Mouse (Mus musculus) thymus, postnatal 14 days (tissue): Measurements from ENCODE around the gene Rhbdd3.
A peak's percentile ranks its signal among the peaks of the same experiment; 100 is the strongest.

Source experiments
- DNase-seq: peaks from one replicate; pipeline ENCODE4 v3.0.0; 2021

Gene Rhbdd3

DNA sequence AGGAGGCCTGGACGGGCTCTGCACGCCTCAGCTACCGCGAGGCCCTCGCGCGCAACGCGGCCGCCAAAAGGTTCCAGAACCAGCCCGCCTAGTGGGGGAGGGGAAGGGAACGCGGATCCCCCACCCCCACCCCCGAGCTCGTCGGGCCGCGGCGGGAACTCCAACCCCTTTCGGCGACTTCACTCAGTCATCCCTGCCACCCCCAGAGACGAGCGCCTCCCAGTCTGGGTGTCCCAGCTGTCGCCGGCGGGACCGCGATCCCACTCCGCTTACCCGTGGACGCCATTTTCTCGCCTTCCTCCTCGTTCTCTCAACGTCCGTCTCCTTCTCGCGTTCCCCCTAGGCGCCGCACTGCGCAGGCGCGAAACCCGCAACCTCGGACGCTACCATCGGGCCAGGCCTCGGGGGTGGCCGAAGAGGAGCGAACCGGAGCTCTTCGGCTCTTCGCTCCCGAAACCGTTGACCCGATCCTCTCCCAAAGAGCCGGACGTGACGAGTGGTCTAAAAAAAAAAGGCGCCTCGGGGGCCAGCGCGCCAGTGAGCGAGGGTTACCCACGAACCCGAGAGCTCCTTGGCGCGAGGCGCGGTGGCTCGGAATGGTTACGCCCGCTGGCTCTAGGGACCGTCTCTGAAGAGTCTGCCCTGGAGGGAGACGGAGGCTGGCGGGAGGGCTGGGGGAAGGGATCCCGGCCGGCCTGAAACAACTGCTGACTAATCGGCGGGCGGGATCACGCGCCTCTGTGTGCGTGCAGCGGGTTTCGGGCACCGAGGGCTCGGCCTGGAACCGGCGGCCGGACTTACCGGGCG is at the start of gene Rhbdd3, which contains the start of gene Ewsr1:
TSS of gene Rhbdd3 (plus strand) at position 191 of the 807 bp plus-strand sequence.
TSS of gene Ewsr1 (minus strand) at position 531 of the 807 bp plus-strand sequence.
- peak; percentile 98 for DNase-seq

DNA sequence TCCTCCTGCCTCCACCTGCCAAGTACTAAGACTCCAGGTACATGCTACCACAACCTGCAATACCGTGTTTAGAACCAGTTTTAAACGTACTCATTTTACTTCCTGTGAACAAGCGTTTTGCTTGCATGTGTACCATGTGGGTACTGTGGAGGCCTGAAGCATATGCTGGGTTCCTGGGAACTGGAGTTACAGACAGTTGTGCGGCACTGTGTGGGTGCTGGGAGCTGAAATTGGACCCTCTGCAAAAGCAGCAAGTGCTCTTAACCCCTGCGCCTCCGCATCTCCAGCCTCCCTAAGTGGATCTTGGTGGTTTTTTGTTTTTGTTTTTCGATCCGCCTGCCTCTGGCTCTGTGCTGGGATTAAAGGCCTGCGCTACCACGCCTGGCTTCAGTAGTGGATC is 47.1 kb upstream of the Rhbdd3 start:
- DNase-seq, result no peak

DNA sequence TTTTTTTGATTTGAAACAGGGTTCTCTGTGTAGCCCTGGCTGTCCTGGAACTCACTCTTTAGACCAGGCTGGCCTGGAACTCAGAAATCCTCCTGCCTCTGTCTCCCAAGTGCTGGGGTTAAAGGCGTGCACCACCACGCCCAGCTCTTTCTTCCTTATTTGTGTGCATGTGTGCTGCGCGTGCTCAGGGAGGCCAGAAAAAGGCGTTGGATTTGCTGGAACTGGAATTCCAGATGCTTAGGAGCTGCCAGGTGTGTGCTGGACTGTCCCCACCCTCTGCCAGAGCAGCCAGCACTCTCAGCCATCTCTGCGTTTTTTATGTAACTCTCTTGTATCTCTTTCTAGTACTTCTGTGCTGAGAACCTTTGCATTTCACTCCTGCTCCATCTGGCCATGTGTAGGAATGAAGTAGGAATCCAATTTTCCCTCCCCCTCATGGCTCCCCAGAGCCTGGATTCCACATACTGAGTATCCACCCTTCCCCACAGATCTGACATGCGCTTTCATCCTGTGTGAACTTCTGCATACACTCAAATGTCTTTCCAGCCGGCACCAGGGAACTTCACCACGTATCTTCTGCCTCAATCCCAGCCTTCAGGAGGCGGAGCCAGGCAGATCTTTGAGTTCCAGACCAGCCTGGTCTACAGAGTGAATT is 46.4 kb upstream of the Rhbdd3 start:
- no peak for DNase-seq

DNA sequence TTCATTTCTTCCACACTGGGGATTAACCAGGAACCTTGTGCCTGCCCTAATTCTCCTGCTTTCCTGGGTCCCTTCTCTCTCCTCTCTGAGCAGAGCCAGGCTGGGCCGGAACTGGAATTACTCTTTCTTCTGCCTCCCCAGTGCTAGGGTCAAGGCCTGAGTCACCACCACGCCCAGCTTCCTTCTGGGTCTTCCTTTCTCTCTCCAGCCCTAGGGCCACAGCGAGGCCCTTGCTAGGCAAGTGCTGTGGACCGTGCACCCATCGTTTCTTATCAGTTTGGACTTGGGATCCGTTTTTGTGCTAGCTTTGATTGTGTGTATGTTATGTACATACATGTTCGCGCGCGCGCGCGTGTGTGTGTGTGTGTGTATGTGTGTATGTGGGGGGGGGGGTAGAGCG is 44.6 kb upstream of the Rhbdd3 start:
- no peak for DNase-seq

DNA sequence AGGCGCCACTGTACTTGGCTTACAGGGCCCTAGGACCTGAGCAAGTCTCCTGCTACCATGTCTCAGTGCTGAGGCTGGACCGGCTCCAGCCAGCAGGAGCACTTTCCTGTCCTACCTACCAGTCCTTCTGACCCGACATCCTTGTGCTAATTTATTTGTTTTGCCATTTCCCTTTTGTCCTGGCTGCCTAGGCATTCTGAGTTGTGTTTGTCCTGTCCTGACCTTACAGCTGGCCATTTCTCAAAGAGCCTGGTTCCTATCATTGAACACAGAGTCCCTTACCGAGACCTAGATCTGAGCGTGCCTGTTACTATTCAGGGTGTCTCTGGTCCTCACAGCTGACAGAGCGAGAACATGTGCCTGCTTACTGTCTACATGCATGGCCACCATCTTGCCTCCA is 43.9 kb upstream of the Rhbdd3 start:
- DNase-seq, result no peak

DNA sequence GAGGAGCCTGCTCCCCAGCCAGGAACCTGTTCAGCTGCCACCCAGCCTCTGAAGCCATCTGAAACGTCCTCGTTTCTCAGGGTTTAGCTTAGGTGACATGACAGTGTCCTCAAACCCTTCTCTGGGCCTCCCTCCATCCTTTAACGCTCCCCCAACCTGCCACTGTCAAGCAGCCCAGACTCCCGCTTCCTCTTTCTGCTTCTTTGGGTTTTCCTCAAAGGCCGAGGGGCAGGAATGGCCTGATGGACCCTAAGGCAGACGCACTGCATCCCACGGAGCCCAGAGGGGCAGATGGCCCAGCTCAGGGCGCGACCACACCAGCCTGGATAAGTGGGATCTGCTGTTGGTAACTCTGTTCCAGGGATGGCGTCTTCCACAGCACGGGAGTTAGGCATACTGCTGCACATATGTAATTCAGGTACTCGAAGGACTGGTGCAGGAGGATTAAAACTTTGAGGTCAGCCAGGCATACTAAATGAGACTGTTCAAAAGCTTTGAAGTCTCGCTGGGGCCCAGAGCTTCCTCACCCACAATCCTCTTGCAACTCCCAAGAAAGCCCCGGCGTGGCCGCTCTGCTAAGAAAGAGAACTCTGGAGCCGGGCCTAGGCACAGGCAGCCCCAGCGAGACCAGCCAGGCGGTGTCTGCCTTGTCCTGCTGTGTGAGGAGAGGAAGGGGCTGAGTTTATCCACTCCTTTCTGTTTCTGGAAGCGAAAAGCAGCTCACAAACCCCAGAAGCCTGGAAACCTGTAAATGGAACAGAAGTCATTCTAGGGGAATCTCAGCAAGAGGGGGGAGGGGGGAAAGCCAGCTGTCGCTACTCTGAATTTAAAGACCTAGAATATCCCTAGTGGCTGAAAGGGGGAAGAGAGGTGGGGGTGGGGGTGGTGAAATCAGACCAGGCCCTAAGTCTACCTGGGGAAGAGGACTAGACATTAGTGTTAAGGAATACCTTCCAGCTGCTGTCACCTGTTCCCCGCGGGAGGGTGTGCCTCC is 42.5 kb upstream of the Rhbdd3 start:
- DNase-seq, result no peak

DNA sequence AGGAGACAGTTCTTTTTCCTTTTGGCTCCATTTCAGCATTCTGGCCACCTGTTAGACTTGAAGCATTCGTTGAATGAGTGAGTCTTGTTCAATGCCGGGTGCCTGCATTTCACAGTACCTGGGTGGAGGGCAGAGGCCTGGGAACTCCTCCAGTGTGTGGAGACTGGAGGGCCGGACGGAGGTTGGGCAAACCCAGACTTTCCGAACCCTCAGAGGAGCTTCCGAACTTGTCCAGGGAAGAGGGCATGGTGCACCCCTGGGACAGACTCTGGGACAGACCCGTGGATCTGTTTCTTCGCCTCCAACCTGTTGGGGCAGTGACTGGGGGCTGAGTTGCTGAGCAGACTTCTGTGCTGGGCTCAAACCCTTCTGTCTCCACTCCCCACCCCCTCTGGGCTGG is 41.7 kb upstream of the Rhbdd3 start:
- no peak for DNase-seq

DNA sequence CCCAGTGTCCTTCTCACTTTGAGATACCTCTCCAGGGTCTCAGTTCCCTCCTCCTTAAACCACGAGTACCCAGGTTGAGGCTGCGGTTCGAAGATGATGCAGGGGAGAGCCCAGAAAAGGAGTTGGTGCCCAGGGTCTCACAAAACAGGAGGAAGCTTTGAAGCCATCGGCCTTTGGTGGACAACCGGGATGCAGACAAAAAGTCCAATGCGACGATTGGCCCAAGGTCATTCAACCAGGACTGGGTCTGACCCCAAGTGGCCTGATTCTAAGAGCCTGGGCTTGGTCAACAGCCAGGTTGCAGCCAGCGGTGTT is 41.2 kb upstream of the Rhbdd3 start:
- no peak for DNase-seq

DNA sequence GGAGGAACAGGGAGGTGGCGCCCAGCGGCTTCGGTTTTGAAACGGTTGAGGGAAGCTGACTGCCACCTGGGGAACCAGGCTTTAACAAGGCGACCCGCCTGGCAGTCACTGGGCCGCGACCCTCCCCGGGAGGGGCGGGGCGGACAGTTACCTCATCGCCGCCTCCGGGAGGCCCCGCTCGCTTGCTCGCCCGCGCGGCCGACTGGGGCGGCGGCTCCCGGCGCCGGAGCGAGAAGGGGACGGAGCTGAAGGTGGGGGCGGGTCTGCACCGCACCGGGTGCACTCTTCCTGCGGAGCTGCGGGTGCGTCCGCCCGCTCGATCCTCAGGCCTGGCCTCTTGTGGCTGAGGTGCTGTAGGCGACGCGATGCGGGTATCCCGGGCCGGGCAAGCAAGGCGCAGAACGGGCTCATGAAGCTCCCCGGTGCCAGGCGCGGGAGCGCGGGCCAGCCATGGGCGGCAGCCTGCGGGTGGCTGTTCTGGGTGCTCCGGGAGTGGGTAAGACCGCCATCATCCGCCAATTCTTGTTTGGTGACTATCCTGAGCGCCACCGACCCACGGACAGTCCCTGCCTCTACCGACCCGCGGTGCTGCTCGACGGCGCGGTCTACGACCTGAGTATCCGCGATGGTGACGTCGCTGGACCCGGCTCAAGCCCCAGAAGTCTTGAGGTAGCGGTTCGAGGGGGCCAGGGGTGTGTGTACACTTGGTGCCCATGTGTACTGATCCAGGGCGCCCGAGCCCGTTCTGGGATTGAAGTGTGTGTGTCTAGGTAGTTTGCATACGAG is 40.7 kb upstream of the Rhbdd3 start, which contains the start of gene Rasl10a:
TSS of gene Rasl10a (plus strand) at position 273 of the 786 bp plus-strand sequence.
- peak; percentile 69 for DNase-seq

DNA sequence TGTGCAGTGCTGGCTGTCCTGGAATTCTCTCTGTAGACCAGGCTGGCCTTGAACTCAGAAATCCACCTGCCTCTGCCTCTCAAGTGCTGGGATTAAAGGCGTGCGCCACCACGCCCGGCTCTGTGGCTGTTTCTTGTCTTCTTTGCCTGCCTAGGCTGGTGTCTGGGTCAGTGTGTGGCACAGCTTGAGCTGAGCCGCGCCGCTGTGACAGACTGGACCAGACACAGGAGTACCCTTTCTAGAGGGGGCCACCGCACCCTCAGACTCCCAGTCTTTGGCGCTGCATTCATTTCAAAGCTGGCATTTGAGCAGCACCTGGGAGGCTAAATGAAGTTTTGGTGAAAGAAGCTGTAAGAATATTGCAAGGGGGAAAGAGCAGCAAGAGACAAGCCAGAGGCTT is 39.9 kb upstream of the Rhbdd3 start:
- no peak for DNase-seq

DNA sequence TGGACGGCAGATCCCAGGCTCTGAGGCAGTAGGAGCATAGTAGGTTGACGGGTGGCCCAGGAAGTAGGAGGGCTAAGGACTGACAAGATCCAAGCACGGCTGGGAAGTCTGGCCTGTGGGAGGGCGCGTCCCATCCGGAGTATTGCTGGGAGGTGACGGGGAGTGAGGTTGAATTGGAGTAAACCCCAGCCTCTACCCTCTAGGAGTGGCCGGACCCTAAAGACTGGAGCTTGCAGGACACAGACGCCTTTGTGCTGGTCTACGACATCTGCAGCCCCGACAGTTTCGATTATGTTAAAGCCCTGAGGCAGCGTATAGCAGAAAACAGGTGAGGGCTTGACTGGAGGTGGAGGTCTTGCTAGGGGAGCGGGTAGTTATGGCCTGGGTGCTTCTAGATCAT is 39.5 kb upstream of the Rhbdd3 start:
- no peak for DNase-seq

DNA sequence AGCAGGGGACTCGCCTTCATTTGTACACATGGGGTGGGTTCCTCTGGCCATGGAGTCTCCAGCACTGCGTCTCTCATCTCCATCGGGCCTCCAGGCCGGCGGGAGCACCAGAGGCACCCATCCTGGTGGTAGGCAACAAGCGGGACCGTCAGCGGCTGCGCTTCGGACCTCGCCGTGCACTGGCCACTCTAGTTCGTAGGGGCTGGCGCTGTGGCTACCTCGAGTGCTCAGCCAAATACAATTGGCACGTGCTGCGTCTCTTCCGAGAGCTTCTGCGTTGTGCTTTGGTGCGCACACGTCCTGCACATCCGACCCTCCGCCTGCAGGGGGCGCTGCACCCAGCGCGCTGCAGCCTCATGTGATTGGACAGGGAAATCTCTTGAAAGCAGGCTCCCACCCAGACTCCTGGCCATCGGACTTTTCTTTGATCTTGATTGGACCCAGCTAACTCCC is 39.0 kb upstream of the Rhbdd3 start:
- DNase-seq, result peak; percentile 29

DNA sequence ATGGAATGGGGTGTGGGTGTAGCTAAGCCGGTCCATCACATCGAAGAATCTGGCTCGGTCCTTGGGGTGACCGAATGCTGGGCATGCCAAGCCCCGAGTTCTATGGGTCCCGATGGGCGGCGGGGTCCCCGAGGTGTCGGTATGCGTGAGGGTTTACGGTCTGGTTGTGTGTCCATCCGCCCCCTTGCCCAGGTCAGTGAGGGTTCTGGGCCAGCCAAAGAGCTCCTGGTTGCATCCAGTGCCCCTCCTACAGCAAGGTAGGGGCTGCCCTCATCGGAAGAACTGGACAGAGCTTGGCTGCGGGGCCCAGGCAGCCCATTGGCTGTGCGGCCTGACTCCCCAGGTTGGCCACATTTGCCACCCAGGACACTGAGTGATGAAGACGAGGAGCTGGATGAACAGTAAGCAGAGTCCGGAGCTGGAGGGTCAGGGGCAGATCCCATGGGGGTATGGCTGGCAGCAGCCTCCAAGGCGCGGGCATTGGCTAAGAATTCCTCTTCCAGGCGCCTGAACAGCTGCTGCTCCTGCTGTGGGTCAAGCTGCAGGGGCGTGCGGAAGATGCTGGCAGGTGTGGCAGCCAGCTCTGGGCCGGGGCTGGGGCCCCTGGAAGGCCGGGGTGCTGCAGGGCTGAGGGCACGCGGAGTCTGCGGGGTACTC is 37.8 kb upstream of the Rhbdd3 start:
- no peak for DNase-seq

DNA sequence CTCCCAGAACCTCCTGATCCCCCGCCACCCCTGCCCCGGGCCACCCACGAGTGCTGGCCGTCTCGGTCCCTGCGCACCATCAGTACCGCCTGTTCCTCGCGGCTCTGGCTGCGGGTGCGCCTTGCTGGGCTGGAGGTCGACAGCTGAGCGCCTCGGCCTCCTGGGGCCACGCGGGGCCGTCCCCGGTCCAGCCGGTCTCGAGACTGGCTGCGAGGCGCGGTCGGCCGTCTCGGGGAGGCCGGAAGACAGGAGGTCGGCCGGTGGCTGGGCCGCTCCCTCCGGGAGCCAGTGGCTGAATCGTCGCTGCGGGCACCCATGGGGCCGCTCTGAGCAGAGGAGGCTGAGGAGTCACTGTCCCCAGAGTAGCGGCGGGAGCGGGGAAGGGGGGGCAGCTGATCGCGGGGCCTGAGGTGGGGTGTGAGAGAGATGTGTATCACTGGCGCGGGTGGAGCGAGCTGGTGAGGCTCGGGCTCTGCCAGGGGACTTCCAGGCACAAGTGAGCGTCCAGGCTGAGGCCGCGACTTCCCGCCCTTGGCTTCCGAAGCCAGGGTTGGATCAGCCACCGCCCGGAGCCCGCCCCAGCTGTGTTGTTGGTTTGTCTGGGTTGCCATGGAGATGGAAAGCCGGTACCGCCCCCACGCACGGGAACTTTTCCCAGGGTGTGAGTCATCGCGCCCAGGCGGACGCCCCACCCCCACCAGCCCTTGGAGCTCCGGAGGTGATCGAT is 37.1 kb upstream of the Rhbdd3 start:
- peak; percentile 53 for DNase-seq

DNA sequence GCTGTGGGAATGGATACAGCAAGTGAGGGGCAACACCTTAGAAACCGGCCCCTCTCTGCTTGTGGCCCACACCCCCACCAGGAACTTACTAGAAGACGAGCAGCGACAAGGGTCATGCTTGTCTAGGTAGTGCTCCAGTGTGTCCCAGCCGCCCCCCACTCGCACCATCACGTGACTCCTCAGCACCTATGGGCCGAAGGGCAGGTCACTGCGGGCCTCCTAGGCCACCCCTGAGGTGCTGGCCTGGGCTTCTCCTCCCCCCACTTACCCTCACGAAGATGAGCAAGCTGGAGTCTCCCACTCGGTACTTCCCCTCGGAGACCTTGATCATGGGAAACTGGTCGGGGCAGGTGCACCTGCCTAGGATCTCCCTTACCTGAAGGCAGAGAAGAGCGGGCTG is 36.4 kb upstream of the Rhbdd3 start:
- no peak for DNase-seq

DNA sequence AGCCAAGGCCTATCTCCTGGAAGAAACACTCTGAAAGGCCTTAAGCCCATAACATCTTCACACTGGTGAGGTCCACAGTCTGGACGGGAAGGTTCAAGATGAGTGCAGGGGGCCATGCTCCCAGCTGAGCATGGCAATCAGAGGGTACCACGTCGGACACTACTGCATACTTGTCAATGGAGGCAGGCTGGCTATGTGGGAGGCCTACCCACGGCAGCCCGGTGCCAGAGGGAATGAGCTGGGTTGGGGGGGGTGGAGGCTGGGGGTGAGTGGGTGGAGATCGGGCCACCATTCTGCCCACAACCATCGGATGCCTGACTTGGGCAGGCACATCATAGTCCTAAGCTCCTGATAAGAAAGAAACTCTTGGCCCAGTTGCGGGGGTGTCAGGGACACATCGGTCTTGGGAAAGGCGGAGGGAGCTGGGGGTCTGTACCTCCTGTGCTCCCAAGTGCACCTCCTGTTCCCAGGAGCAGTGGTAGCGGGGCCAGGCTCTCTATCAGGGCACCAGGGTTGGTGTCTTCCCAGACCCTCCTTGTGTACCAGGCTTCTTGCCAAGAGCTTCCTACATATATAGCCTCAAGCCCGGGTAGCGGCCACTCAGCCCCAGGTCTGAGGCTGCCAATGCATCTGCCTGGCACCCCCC is 35.7 kb upstream of the Rhbdd3 start:
- DNase-seq, result no peak

DNA sequence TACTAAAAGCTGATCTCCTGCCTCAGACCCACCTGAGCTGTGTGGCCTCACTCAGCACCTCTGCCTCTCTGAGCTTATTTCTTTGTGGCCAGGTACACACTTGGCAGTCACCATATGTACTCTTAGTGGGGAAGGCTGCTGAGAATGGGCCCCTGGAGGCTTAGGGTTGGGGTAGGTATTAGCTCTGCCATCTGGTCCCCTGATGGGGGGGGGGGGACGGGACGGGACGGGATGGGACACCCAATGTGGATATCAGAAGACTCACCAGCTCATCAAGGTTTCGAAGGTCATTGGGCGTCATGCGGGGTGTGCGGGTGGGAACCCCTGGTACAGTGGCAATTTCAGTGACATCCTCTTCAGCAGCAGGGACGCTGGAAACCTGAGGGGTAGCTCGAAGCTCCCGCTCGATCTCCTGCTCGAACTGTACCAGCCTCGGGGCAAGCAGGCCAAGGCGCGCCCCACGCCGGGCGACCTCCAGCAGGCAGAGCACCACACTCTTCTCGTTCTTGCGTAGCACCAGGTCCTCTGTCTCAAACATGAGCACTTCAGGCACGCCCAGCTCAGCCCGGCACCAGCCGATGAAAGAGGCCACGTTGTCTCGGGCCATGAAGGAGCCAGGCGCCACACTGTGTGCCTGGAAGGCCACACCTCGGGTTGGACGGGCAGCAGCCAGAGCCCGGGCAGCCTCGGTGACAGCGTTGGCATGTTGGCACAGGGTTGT is 35.0 kb upstream of the Rhbdd3 start:
- DNase-seq, result no peak

DNA sequence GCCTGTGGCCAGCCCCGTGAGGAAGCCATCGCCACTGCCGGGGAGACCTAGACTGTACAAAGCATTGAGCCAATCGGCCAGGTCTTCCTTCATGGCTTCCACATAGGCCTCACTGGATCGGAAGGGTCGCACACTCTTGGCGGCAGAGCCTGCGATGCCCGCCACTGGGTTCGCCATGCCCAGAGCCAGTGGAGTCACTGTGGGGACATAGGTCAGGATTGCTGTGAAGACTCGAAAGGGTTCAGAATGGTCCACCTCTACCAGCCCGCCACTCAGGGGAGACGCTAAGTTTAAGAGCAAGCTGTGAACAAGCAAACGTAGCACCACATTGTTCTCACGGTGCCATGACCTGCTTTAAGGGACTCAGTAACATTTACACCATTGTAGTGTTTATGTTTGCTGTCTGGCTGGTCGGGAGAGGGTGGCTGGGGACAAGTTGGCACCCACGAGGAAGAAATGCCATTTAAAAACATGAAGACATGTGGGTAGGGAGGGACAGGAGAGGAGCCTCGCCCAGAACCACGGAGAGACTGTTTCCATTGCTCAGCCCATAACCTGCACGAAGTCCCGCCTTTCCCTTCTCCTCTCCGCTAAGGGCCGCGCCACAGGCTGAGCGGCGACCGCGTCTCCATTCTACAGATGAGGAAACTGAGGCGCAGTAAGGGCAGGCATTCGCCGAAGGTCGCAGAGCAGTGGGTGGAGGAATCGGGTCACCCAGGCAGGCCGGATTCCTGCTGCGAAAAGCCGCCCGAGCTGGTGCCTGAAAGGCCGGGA is 34.3 kb upstream of the Rhbdd3 start:
- no peak for DNase-seq
